Mouse (Mus musculus) T-helper 17 cell (primary cell): ENCODE data around the gene Vasp.

Source experiments
- in situ Hi-C, 2 experiments: fragments of 300-600 bp; cut with MboI, MseI; formaldehyde crosslinking; loops; 1 replicate in 1 of 2; 2 replicates in 1 of 2; pipeline ENCODE4 v1.15.1; 2025; ENCODE audit warnings: high pct_unique_total_duplicates in 2 of 2

Gene Vasp

DNA sequence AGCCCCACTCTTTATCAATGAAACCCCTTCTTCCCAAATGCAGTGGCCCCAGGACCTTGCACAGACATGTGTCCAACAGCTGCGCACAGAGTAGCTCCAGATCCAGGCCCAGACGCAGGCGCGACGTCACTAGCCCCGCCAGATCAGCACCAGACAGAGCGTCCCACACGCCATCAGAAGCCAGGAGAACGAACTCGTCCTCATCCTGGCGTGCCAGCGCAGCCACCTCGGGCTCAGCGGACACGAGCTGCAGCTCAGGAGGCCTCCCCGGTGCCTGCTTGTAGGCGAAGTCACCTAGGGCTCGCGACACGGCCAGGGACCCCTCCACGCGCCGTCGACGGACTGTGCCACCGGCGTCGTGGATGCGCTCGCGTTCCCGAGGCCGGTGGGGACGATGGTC lies 7.4 kb upstream of the Vasp start:
- in situ Hi-C loops, result loop anchor here in 1 of 2 experiments (10.0 kb wide), 1 partner anchor 646 kb away; the partner anchor contains the start of gene Pvr

DNA sequence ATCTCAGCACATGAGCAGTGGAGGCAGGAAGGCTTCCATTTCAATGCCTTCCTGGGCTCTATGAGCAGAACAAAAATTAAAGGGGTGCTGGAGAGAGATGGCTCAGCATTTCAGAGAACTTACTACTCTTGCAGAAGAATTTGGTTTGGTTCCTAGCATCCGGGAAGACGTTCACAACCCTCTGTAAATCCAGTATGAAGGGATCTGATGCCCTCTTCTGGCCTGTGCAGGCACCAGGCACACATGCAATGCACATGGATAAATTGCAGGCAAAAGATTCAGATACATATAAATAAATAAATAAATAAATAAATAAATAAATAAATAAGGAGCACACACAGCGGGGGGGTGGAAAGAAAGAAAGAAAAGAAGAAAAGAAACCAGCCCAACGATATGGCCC lies 4.6 kb upstream of the Vasp start:
- in situ Hi-C loops, result loop anchor here in 1 of 2 experiments (10.0 kb wide), 1 partner anchor 649 kb away; the partner anchor contains the start of gene Pvr

DNA sequence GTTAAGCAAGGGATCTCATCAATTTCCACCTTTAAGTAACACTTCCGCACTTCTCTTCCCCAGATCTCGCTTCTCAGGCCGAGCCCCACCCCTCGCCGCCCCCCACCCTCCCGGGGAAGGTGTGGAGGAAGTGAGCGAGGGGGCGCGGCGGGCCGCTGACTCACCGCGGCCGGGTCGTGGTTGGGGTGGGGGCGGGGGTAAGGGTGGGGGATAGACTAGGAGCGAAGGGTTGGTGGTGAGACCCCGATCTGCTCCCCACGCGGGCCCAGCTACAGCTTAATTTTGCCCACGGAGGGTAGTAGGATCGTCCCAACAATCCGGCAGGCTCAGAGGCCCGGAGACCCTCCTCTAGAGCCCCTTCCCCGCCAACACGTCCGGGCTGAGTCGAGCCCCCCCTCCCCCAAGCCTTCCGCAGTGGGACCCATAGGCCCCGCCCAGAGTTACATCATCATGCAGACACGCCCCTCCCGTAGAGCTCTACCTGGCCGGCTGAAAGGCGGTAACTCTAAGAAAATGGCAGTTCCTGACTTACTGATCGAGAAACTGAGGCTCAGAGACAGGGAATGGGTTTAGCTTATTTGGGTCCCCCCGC lies 652 bp upstream of the Vasp start:
- in situ Hi-C loops, result loop anchor here in 1 of 2 experiments (10.0 kb wide), 1 partner anchor 653 kb away; the partner anchor contains the start of gene Pvr

DNA sequence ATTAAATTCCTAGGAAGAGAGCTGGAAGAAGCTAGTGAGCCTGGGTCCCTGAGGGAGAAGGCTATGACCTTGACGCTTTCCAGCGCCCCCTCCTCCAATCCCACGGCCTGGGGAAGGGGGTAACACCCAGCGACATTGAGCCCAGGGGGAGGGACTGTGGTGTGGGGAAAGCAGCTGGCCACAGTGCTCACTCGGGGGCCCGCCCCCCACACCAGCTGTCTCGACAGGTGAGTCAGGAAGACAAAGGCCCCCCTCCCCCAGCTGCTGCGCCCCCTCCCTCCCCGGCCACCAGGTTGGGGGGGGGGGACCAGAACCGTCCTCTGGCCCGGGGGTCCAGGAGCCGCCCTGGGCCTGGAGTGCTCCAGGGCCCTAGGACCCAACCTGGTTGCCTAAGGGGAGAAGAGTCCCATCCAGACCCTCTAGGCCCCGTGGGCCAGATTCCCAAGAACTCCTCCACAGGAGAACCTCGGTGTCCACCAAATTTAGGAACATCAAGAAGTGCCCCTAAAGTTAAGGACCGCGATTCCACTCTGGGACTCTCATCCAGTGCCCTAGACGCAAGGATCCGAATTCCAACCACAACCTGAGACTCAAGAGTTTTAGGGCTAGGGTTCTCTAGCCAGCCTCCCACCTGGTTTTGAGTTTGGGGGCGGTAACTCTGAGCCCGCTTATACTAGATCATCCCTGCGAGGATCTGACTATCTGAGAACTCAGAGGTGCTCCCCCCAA lies 944 bp downstream of the Vasp start:
- in situ Hi-C loops, result loop anchor here in 1 of 2 experiments (10.0 kb wide), 1 partner anchor 654 kb away; the partner anchor contains the start of gene Pvr

DNA sequence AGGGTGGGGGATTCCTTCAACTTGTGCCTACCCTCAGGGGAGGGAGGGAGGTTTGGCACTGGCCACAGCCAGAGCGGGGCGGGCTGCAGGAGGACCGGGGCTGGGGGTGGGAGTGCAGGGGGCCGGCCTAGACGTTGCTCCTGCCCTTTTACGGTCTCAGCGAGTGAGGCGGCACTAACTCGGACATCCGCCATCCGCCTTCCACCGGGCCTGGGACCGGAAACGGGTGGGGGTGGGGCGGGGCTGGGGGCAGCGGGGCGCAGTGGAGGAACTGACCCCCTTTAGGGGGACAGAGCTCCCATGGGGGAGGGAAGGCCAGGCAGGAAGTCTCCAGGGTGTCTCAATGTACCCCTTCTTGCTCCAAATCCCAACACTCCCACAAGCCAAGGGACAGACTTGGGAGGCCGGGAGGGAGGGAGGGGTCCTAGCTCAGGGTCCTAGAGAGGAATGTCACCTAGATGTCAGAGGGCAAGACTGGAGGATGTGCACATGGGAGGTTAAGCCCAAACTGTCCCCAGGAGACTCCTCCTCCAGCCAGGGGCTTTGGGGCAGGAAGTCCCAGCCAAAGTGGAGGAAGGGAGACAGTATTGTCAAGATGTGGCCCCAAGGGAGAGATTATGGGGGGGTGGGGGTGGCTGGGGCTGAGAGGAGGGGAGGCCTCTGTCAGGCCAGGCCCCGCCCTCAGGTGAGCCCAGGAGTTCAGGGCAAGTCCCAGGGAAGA lies 1.7 kb downstream of the Vasp start:
- in situ Hi-C loops, result loop anchor here in 1 of 2 experiments (10.0 kb wide), 1 partner anchor 655 kb away; the partner anchor contains the start of gene Pvr

DNA sequence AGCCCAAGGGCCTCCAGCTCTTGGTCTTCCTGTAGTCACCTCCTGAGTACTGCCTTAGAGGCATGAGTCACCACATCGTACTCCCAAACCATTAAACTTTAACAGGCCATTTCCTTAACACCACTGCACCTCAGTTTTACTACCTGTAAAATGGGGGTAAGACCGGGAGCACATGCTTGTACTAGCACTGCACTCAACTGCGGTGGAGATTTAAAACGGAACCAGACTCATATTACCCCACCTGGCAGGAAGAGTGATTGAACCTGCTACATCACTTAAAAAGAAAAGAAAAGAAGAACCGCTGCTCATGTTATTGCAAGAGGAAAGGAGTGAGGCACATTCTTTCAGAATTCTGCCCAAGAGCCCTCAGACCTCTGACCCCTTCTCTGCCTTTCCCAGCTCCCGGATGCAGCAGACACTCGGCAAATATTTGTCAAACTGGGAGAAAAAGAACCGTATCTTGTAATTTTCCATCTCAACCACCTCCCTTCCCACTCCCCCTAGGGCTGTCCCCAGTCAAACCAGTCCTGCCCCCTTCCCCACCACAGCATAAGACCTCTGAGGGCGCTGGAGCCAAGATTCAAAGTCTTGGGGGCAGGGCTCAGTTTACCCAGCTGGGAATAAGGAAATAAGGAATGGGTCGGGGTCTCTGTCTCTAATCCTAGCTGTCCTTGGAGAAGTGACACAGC lies 2.5 kb downstream of the Vasp start:
- in situ Hi-C loops, result no loop called here

DNA sequence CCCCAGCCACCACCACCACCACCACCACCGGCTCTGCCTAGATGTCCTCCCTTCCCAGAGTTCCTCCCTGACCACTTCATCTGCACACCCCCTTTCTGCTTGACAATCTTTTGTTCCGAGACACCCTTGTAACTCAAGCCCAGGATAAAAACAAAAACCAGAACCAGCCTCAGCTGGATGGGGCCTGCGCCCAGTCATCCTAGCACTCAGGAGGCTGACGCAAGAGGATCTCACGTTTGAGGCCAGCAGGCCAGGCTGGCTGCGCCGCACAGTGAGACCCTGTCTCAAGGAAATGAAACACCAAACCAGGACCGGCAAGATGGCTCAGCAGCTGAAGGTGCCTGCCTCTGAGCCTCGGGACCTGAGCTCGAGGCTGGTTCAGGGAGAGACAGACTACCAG lies 4.6 kb downstream of the Vasp start:
- in situ Hi-C loops, result no loop called here

DNA sequence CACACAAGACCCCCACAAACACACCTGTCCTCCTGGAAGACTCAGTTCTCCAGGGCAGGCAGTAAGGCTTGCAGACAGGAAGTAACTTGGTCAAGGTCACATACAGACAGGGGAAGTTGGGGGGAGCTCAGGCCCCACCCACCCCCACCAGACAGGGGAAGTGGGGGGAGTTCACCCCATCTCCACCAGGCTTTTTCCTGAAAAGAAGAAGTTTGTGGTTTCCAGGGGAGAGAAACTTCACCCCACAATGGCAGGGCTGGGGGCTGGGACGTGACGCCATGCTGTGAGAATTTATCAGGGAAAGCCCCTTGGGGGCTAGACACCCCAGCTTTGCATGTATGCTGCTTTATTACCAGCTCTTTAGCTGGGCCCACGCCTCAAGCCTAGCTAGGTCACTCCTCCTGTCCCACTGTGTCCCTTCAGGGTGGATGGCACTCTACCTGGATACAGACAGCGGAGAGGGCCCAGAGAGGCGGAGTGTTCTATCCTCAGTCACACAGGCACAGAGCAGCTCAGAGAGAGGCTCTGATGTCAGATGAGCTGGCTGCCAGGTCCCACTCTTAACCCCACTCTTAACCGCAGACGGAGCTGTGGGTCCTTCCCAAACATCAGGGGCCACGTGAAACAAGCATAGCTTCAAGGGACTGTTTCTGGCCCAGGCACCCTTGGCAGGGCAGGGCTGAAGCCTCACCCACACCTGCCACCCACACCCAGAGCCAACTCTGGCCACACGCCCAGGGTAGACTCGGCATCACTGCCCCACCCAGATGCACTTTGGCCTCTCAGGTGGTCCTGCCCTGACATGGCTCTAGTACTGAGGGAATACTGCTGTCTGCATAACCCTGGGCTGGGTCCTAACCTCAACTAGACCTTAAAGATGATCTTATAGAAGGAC lies 5.4 kb downstream of the Vasp start:
- in situ Hi-C loops, result no loop called here

DNA sequence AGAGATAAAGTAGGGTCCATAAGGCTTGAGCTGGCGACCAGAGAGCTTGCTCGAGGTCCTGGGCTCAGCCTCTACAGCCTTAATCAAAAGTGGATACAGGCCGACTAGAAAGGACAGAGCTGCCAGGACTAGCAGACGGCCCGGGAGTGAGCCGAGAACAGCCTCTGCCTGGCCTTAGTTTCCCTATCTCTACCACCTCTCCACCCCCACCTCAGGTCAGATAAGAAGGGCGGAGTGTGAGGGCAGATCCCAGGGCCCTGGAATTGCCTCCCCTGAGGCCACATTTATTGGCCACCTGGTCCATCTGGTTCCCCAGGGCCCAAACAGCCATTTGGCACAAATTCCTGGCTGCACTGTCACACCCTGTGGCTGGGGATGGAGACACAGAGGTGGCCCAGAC lies 6.5 kb downstream of the Vasp start:
- in situ Hi-C loops, result no loop called here

DNA sequence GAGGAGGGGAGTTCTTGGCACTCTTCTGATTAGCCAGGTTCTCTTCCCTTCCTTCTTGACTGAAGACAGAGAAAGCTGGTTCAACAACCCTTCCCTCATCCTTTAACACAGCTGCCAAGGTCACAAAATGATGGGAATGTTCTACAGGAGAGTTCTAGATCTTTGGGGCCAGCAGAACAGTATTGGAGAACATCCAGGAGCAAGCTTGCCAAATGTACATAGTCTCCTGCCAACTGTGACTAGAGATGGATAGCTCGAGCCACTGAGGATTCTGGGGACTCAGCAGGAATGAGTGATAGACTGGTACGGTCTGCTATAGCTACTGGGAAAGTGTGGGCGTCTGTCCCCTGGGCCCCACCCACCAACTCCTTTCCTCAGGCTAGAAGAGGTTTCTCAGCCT lies 13.3 kb downstream of the Vasp start:
- in situ Hi-C loops, result no loop called here

DNA sequence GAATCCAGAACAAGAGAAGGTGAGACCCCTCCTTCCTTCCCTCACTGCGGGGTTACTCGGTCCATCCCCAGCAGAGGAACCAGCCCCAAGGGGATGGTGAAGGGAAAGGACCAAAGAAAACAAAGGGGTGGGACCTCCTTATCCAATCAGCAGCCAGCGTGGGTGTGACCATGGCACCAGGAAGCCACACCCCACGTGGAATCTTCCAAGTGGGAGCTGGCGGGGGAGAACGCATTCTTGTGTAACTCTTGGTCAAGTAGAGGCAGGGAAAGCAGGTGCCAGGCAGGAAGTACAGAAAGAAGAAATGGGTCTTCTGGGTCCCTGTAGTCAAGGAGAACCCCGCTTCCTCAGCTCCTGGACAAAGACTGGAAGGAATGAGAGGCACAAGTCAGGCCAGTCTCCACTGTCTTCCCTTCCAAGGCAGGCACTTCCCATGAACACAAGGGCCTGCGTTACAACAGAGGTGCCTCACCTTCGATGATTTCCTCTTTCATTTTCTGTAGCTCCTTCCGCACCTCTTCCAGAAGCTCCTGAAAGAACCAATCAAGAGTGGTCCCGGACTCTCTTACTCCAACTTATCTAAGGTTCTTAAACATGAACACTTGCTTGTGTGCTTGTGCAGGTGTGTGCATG lies 14.1 kb downstream of the Vasp start:
- in situ Hi-C loops, result no loop called here

DNA sequence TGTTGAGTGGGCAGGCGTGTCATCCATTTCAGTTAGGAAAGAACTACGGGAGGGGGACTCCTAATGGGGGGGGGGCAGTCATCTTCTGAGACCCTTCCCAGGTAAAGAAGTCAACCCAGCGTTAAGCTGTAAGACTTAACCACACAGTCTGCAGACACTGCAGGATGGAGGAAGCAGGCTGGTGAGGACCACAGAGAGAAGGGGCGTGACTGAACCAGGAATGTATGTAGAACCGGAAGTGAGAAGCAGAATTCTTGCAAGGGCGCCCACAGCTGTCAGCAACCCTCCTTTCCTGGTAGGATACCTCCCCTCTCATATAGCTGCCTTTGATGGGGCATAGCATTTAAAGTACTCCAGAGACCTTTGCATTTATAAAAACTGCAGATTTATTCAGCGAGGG lies 15.1 kb downstream of the Vasp start:
- in situ Hi-C loops, result no loop called here

DNA sequence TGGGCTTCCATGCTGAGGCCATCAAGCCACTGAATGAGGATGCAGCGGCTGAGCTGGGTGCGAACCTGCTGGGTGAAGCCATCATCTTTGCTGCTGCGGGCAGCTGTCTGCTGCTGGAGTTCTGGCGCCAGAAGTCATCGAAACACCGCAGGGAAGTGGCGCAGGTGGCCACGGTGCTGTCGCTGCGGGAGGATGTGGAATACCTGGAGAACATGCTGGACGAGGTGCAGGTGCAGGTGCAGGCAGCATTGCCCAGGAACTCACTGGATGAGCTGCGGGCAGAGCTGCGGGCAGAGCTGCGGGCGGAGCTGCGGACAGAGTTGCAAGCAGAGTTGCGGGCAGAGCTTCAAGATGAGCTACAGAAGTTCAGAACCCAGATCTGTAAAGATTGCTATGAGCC lies 16.2 kb downstream of the Vasp start:
- in situ Hi-C loops, result no loop called here

DNA sequence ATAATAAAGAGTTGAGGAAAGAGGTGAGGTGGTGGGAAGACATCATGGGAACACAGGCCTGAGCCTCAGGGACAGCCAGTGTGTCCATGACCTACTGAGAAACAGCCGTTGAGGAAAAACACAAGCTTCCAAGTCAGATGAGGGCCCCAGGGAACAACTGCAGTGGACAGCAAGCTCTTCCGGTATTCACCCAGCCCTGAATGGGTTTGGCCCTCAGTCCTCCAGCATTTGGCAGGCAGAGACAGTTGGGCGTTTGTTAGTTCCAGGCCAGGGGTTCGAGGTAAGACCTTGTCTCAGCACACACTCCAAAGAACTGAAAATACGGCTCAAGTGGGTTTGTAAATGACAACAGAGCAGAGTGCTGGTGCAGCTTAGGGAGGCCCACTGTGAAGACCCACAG lies 18.2 kb downstream of the Vasp start:
- in situ Hi-C loops, result no loop called here

DNA sequence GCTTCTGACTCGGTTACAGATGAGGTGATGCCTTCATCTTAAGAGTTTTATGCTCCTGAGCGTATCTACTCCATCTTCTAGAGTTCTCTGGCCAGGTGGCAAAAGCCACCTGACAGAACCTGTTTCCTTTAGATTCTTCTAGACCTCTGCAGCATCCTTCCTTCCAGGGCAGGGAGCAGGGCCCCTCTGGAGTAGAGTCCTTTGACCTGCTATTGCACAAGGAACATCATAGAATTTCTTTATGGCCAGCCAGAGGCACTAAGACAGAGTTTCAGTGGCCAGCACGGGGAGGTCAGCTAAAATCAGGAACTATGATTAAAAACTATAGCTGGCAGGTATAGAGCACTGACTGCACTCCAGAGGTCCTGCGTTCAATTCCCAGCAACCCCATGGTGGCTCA lies 19.5 kb downstream of the Vasp start:
- in situ Hi-C loops, result no loop called here

DNA sequence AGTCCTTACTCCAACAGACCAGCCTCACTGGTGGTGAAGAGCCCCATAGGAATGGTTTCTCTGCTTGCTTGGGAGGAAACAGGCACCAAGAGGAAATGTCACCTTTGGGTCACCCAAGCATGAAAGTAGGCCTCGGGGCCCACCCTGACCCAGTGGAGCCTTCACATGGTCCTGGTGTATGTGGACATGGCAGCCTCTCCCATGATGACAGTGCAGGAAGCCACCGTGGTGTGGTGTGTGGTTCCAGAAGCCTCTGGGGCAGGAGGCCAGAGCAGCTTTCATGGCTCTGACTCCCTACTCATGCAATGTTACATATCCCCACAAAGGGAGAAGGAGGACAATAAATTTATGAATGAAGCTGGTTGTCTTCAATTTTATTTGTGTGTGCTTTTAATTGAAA lies 24.1 kb downstream of the Vasp start:
- in situ Hi-C loops, result no loop called here

DNA sequence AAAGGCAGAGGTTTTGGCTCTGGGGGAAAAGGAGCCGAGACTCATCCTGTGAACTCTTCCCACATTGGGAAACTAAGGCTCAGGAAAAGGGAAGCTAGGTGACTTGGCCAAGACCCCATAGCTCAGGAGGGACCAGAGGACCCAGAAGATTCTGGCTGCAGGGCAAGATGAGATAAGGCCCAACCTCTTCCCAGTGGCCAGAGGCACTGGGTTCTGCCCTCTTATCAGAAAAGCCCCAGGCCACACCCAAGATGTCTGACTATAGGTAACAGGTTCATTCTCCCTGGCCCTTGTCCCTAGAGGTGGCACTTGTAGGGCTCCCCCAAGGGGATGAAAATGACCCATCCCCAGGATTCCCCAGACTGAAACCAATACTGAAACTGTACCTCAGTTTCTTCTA lies 24.8 kb downstream of the Vasp start:
- in situ Hi-C loops, result no loop called here

DNA sequence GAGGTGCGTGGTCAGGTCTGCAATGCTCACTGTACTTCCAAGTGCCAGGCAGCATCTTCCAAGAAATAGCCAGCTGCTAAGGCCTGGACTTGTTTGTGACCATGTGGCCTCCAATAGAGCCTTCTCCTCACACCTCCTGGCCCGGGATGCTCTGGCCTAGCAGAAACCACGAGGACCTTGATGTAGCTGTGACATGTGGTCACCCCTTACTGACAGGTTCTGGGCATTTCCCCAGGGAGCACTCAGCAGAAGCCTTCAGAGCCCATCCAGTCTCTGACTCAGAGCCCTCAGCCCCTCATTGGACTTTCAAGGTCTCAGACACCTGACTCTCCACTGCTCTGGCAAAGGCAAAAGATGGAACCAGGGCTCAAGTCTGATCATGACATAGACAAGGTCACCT lies 26.5 kb downstream of the Vasp start:
- in situ Hi-C loops, result no loop called here

DNA sequence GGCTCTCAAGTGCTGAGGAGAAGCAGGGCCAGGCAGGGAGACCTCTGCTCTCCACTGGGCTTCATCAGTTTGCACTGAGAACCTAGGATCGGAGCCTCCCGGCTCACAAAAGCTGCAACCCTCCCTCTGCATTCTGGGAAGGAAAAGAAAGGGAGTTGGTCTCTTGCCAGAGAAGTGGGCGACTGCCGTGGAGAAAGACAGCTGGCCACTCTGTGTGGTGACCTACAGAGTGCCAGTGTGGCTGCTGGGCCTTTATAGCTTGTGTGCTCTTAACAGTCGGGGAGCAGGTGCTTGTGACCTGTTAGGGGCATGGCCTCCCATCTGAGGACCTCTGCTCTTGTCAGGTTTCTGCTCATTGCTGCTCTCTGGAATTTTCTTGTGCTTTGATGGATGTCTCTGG lies 27.8 kb downstream of the Vasp start:
- in situ Hi-C loops, result loop anchor here (5.0 kb wide), 1 partner anchor 38 kb away; the partner anchor contains the start of genes Ppm1n (in 2 of the 2) and Rtn2 (in 2 of the 2)

DNA sequence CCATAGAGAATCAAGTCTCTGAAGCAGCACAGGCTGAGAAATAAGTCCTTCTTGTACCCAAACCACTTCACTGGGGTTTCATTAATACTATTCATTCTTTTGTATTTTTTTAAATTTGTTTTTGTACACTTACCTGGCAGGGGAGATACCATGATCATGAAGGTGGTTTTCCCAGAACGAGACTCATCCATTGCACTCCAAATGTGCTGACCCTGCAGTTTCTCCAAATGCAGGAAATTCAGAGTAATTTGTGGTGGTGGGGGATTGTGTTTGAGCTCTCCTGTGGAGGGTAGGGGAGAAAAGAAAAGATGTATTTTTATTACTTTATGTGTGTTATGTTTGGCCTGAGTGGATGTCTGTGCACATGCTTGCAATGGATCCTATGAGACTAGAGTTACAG lies 29.6 kb downstream of the Vasp start:
- in situ Hi-C loops, result loop anchor here (5.0 kb wide), 1 partner anchor 40 kb away; the partner anchor contains the start of genes Ppm1n (in 2 of the 2) and Rtn2 (in 2 of the 2)
